Mouse (Mus musculus) G1E (cell line): ENCODE measurements around the gene Fign. TPM values are rescaled to one million over a fixed set of nuclear protein-coding genes. Genes with fewer than 3 reads are reported as not detected.

Source experiments
- ATAC-seq: 2 replicates; pipeline ENCODE4 v1.8.0; 2016; ENCODE audit warnings: mild to moderate bottlenecking; ENCODE audit not compliant: insufficient number of reproducible peaks, poor library complexity, low FRiP score, severe bottlenecking; ENCODE audit errors: extremely low read depth
- DNase-seq: peaks from one replicate; pipeline ENCODE4 v3.0.0; 2012; ENCODE audit warnings: low spot score
- H3K27me3 ChIP-seq: 2 replicates; pipeline ENCODE4 v1.6.1; 2012; ENCODE audit warnings: mild to moderate bottlenecking, low read length, inconsistent platforms; ENCODE audit not compliant: insufficient read depth
- H3K36me3 ChIP-seq: replicated peaks from 2 replicates; pipeline ENCODE3; 2012; ENCODE audit warnings: mild to moderate bottlenecking, inconsistent platforms
- H3K4me1 ChIP-seq: 2 replicates; pipeline ENCODE4 v1.6.1; 2012; ENCODE audit warnings: low read depth, low read length, inconsistent platforms, mixed read lengths; ENCODE audit not compliant: insufficient read depth
- H3K4me3 ChIP-seq: 2 replicates; pipeline ENCODE4 v1.5.1; 2012; ENCODE audit warnings: low read depth, mild to moderate bottlenecking, inconsistent platforms, low read length, moderate library complexity, mixed read lengths
- H3K9me3 ChIP-seq: replicated peaks from 2 replicates; pipeline ENCODE4 v1.6.1; 2012; ENCODE audit warnings: inconsistent platforms
- CTCF ChIP-seq: IDR thresholded peaks from 2 replicates; pipeline ENCODE4 v1.5.1; 2012; ENCODE audit warnings: low read depth, low read length, inconsistent platforms, mixed read lengths
- GATA1 ChIP-seq: IDR thresholded peaks from 2 replicates; pipeline ENCODE4 v1.6.1; 2012; ENCODE audit warnings: borderline replicate concordance, low read length, inconsistent platforms, mixed read lengths
- GATA2 ChIP-seq: IDR thresholded peaks from 2 replicates; pipeline ENCODE4 v1.6.1; 2012; ENCODE audit warnings: low read depth, low read length, inconsistent platforms, borderline replicate concordance
- POLR2AphosphoS5 ChIP-seq: IDR thresholded peaks from 2 replicates; pipeline ENCODE4 v1.6.1; 2012; ENCODE audit warnings: low read depth, low read length, inconsistent platforms; ENCODE audit not compliant: insufficient replicate concordance
- TAL1 ChIP-seq: conservative IDR thresholded peaks from 2 replicates; pipeline ENCODE4 v1.6.1; 2012; ENCODE audit warnings: low read depth, low read length, inconsistent platforms, mixed read lengths
- polyA plus RNA-seq: library from polyadenylated mRNA; stranded (reverse); fragments of >175 nt; gene quantifications from 2 replicates; pipeline ENCODE4 v1.2.3, GENCODE M21; 2012
- total RNA-seq, 2 experiments: library from RNA; stranded (forward) in 1 of 2; stranded (reverse) in 1 of 2; fragments of 200-1000 nt in 1 of 2; fragments of >200 nt in 1 of 2; fragmentation: Nextera tagmentation in 1 of 2; gene quantifications; 2 replicates each; pipeline ENCODE4 v1.2.3; 2014 to 2017

Fign gene
- total and polyA plus RNA-seq, 3 experiments: 0.05 to 1.9 TPM; not detected in 1

DNA sequence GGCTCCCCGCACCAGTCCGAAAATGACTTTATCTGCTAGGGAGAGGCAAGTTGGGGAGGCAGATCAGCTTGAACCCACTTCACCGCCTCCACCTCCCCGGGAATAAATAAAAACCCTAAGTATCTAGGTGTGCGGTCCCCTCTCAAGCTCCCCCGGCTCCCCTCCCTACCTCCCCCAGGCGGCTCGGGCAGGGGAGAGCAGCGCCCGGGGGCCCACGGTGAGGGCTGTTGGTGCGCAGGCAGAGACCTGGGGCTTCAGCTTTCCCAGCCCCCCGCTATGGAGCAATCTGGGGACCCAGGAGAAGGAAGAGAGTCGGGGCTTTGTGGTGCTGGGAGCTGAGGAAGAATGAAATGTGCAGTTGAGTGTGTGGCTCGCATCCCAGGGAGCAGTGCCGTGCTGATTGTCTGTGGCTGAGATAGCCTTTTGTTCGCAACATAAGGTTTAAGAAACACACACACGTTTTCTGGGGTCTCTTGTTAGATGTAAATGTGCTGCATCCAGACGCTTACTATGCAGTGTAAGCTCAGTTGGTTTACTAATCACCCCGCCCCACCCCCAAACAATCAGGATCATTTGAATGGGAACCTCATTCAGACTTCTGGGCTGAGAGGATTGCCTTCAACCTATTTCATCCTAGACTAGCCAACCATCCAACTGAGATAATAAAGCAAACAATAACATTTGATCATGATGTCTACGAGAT is 931 bp upstream of the Fign start:
- peaks cover 13% of the 10 kb centered on the region for H3K9me3 ChIP-seq
- no peaks in the 10 kb centered on the region for H3K27me3 ChIP-seq
- ATAC-seq (no peak), DNase-seq (no peak)
- TF ChIP-seq CTCF (no peak), TAL1 (no peak), POLR2AphosphoS5 (no peak), GATA2 (no peak), GATA1 (no peak)
- H3K36me3 ChIP-seq: no peaks in the 10 kb centered on the region
- no peaks in the 10 kb centered on the region for H3K4me1 ChIP-seq
- H3K4me3 ChIP-seq: no peak overlapping the region; the same call in 1 of the 2 replicates

DNA sequence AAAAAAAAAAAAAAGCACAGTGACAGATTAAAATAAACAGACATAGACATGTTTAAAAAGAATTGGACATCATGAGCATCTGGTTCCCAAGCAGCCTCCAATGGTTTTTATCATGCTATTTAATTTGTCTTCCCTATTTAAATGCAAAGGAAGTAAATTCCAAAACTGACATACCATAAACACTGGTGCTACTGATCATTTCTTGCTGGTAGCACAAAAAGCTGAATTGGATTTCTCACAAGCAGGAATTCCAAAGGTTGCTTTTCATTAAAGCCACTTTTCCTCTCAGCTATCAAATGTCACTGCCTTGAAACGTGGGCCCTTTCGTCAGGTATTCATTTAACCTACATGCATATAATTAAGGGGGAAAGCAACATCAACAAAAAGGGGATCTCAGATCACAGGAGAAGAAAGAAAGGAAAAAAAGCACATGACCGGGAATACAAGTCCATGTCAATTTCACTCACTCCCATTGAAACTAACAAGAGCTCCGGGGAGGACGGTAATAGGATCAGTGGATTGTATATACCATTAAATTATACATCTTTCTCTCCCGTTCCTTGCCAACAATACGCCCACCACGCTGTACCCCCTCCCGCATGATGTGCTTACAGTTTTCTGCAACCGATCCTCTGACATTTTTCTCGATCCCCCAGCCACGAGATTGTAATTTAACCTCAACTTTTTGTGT is 972 bp downstream of the Fign start:
- no peak for DNase-seq
- H3K27me3 ChIP-seq: no peaks in the 10 kb centered on the region
- H3K4me1 ChIP-seq: no peaks in the 10 kb centered on the region
- H3K9me3 ChIP-seq: peaks cover 13% of the 10 kb centered on the region
- no peaks in the 10 kb centered on the region for H3K36me3 ChIP-seq
- no peak overlapping the region for H3K4me3 ChIP-seq
- ATAC-seq: no peak
- no peak for TF ChIP-seq CTCF
- no peak for TF ChIP-seq GATA2
- TF ChIP-seq TAL1: no peak
- TF ChIP-seq GATA1: no peak
- no peak for TF ChIP-seq POLR2AphosphoS5

DNA sequence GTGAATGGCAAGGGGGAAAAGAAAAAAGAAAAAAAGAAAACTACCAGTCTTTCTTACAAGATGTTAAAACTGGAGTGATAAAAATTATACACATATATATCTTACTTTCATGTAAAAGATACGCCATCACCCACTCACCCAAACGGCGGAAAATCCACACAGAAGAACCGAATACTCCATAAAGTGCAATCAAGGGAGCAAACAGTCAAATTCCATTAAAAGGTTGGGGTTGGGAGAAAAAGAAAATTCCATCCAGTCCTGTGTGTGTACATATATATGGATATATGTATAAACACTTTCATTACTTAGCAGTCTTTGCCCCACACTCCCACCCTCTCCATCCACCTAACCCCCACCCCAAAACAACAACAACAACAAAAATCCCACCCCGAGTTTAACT is 1.7 kb downstream of the Fign start:
- Histone ChIP-seq H3K9me3 (peaks cover 13% of the 10 kb centered on the region), H3K27me3 (no peaks in the 10 kb centered on the region), H3K4me1 (no peaks in the 10 kb centered on the region), H3K36me3 (no peaks in the 10 kb centered on the region), H3K4me3 (no peak overlapping the region)
- TF ChIP-seq TAL1 (no peak), GATA1 (no peak)
- ATAC-seq (no peak), DNase-seq (no peak)

DNA sequence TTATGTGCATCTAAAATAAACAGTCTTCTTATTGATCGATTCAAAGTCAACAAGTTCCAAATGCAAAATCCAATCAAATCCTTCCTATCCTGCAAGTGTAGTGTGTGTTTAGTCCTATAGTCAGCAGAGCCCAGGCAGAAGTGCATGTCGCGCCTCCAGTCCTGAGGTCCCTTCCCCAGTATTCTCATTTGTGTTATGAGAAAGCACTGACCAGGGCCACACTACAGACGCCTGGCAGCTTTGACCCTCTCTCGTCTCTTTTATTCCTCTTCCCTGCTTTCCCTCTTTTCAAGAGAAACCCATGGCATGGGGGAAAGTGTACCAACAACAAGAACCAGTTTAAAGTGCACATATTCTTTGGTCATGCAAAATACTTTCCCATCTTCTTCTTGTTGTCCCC is 2.3 kb downstream of the Fign start:
- H3K27me3 ChIP-seq: no peaks in the 10 kb centered on the region
- no peaks in the 10 kb centered on the region for H3K4me1 ChIP-seq
- TF ChIP-seq TAL1: no peak
- TF ChIP-seq POLR2AphosphoS5: no peak
- no peak for TF ChIP-seq GATA1
- TF ChIP-seq CTCF: no peak
- TF ChIP-seq GATA2: no peak
- H3K36me3 ChIP-seq: no peaks in the 10 kb centered on the region
- peaks cover 13% of the 10 kb centered on the region for H3K9me3 ChIP-seq
- H3K4me3 ChIP-seq: no peak overlapping the region
- no peak for DNase-seq
- no peak for ATAC-seq

DNA sequence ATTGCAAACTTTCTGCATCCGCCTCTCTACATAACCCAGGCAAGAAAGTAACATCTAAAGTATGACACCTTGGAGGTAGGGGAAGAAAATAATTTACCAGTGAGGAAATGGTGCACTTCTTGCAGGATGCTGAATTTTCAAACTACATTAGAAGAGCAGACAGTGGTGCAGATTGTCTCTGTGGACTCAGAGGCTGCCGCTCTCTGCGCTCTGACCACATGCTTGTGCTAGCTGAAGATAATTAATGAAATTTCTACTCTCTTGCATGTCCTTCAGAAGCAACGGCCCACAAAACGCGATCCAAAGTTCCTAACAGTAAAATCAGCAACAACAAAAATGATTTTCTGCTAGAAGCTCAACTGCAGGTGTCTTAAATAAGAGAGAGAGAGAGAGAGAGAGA is 4.8 kb downstream of the Fign start:
- H3K9me3 ChIP-seq: peaks cover 4% of the 10 kb centered on the region
- DNase-seq (no peak), ATAC-seq (no peak)
- H3K36me3 ChIP-seq: no peaks in the 10 kb centered on the region
- H3K4me3 ChIP-seq: no peak overlapping the region
- H3K27me3 ChIP-seq: no peaks in the 10 kb centered on the region
- H3K4me1 ChIP-seq: no peaks in the 10 kb centered on the region
- TF ChIP-seq GATA2 (no peak), CTCF (no peak), TAL1 (no peak), POLR2AphosphoS5 (no peak), GATA1 (no peak)

DNA sequence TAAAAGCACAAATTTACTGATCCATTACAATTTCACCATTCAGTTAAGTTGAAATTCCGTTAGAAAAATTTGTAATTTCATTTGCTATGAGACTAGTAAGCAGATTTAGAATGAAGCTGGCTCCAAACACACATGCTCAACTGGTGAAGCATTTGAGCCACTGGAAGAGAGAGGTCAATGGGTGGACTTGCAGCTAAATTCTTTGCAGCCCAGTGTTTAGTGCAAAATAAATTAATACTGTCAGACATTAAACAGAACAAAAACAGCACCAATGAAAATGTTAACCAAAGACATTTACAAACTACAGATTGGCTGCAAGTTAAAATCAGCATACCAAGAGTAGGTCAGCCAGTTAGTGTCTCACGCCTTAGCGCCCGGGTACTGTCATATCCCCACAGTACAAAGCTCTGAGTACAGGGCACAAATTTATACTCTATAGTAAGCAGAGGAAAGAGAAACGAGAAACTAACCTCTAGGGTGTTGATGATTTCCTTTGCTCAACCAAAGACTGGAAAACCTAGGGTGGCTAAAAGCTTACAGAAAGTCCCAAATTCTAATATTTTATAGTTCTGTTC is 13.9 kb downstream of the Fign start:
- Histone ChIP-seq H3K4me3 (no peak overlapping the region), H3K4me1 (no peaks in the 10 kb centered on the region), H3K9me3 (no peaks in the 10 kb centered on the region; the same call in 1 of the 2 replicates), H3K27me3 (no peaks in the 10 kb centered on the region), H3K36me3 (no peaks in the 10 kb centered on the region)
- TF ChIP-seq TAL1 (no peak), CTCF (no peak), GATA1 (no peak), POLR2AphosphoS5 (no peak), GATA2 (no peak)
- DNase-seq (no peak), ATAC-seq (no peak)
